Mouse (Mus musculus) ovary, postnatal 14 days (tissue): ENCODE data around the gene 1700061G19Rik.

ENCODE experiments used
- DNase-seq: peaks from one replicate; pipeline ENCODE4 v3.0.0; 2022; ENCODE audit warnings: low spot score

The 1700061G19Rik gene

DNA sequence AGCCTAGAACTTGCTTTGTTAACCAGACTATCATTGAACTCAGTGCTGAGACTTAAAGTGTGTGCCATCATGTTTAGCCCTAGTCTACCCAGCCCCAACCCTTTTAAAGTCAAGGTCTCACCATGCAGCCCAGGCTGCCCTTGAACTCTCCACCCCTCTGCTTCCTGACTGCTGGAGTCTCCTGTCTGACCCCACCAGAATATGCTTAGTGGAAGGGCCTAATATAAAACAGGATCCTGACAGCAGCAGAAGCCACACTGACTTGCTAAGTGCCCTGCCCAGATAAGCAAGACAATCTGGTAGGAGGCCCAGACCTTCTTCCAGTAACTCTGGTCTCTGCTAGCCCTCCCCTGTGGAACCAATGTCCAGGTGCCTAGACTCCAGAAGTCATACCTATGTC, 53.8 kb downstream of the 1700061G19Rik start:
- no peak for DNase-seq

DNA sequence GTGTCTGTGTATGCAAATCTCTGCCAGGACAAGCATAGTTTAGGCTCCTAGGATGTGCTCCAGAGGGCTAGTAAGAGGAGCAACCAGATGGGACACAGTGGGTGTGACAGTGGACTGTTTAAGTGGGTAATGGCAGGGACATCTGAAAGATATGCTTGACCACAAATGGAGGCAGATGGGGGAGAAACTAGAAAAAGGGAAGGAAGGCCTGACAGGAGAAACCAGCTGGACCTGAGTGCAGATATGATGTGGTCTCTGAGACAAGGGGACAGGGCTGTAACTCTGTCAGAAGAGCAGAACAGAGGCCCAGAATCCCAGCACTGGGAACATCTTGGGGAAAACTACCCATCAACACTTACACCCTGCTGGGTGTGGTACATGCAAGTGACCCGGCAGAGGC, 54.3 kb downstream of the 1700061G19Rik start:
- DNase-seq, result no peak

DNA sequence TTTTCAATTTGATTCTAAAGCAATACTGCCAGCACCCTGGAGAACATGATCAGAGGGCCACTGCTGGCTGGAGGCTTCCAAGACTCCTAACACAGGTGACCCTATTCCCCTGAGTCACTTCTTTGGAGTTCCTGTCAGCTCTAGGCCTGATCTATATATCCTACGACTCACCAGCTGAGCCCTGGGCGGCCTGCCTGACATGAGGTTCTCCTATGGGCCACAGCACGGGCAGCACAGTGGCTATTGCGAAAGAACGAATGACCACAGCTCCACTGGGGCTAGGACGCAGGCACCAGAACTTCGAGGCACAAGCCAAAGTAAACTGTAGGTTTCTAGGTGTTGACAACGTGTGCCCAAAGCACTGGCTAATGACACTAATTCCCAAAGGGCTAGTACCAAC, 54.7 kb downstream of the 1700061G19Rik start:
- DNase-seq, result no peak

DNA sequence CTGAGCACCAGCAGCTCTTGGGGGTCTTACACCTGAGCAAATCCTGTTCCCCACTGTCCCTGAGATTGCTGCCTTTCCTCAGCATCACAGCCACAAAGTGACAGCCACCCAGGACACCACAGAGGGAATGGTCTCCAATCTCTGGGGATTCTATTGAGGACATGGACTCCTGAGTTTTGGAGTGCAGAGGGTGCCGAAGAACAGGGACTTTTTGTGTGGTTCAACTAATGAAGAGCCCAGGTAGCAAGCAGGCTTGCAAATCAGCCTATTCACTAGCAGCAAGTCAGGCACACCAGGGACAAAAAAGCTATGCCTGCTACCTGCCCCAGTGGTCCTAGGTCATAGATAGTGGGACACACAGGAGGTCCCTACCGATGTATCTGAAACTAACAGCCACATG, 58.1 kb downstream of the 1700061G19Rik start:
- no peak for DNase-seq

DNA sequence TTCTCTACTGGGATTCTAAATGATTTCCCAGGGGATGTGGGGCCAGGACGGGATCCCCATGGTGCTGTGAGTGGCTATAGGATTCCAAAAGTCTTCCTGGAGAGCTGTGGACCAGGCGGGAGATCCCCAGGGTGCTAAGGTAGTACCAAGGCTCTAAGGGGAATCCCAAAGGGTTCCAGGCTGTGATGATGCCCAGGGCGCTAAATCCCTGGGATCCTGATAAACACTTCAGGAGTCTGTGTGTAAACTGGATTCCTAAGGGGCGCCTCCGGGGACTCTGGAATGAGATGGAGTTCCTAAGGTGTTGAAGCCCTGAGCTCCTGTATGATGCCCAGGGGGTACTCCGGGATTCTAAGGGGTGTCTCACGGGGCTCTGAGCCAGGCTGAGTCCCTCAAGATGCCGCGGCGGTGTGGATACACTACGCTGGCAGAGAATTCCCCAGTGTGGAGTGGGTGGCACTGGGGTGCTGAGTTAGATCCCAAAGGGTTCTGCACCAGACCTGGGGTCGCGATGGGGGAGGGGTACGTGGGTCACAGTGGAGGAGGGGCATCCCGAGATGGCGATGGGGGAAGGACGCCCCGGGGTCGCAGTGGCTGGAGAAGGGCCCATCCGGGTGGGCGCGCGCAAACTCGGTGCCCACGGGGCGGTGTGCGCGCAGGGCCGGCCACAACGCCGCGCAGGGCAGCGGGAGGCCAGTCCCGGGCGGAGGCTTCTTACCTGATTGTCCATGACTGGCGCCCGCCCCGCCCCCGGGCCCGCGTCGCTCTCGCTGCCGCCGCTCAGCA, 59.5 kb downstream of the 1700061G19Rik start:
- DNase-seq, result no peak

DNA sequence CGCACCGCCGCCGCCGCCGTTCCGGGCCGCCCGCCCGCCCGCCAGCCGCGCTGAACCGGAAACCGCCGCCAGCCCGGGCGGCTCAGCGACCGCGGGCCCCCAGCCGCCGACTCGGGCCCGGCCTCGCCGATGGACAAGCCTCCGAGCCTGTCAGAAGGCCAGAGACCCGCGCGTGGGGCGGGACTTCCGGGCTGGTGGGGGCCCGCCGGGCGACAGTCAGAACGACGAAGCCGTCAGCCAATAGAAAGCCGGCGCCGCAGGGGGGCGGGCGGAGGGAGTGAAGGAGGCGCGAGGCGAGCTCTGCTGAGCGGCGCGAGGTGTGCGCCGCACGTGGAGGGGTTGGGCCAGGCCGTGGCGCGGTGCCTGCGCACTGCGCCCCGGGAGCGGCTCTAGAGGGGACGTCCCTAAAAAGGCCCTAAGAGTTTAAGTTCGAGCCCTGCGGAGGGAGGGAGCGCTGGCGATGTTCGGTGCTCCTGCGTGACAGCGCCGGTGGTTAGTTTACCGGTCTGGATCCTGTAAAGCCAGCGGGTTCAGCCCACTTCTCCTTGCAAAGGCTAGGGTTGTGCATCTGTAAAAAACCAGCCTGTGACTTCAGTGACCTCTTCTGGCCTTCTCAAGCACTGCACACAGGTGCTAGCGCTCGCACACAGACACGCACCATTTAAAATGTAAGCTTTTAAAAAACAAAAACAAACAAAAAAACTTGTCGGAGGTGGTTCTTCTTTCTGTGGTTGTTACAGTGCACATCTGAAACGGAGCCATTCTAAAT, 60.3 kb downstream of the 1700061G19Rik start, which contains the start of gene Mllt1:
Gene Mllt1, minus strand, starts transcription at position 53 of the 769 bp plus-strand sequence.
- peak; percentile 99 for DNase-seq

DNA sequence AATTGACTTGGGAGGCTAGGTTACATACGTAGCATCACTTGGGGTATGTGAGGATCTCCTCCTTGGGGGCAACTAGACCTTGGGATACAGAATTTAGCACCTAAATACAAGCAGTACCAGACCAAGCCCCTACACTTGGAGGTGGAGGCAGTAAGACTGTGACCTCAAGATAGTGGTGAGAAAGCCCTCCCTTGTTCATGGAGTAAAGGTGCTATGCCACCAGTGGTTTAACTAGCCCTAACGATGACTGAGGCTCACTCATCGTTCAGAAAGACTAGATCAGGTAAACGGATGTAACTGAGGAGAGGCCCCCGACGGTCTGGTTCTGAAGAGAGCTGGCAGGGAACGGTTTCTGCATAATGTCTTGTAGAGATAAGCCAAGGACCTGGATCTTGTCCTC, 61.5 kb downstream of the 1700061G19Rik start:
- DNase-seq, result no peak
